Mouse (Mus musculus): ENCODE measurements around the gene Sugt1. TPM values are rescaled to one million over a fixed set of nuclear protein-coding genes. Genes with fewer than 3 reads are reported as not detected.

The Sugt1 gene
- polyA plus RNA-seq, 1 experiment from 2014 or later: 98.9 TPM

GRCm38 (mm10) chr14:79583526-79584245 is 3.8 kb upstream of the Sugt1 start:
- Histone ChIP-seq H3K9ac (no peak overlapping the region), H3K4me2 (no peak overlapping the region), H3K36me3 (peaks cover 16% of the 10 kb centered on the region), H3K27ac (ENCODE audit: poor library complexity, severe bottlenecking) (no peak overlapping the region), H3K27me3 (replicated peaks) (no peaks in the 10 kb centered on the region), H3K4me1 (replicated peaks) (peaks cover 8% of the 10 kb centered on the region), H3K9me3 (replicated peaks) (peaks cover 1% of the 10 kb centered on the region; the same call in 1 of the 2 replicates), H3K4me3 (no peak overlapping the region)
- no peak for ATAC-seq (ENCODE audit: insufficient number of reproducible peaks, low FRiP score)
- WGBS: 78% methylated on average over 5 of the region's 5 CpGs

- peaks cover 19% of the 10 kb centered on the region for H3K4me1 ChIP-seq (replicated peaks)
- no peaks in the 10 kb centered on the region for H3K27me3 ChIP-seq (replicated peaks)
- H3K36me3 ChIP-seq: peaks cover 12% of the 10 kb centered on the region; the same call in 1 of the 2 replicates
- peak overlapping the region; percentile 81 for H3K9ac ChIP-seq
- peak overlapping the region; percentile 81 for H3K4me2 ChIP-seq
- H3K27ac ChIP-seq (ENCODE audit: poor library complexity, severe bottlenecking): peak overlapping the region; percentile 93
- no peak for ATAC-seq (ENCODE audit: insufficient number of reproducible peaks, low FRiP score)
- H3K9me3 ChIP-seq (replicated peaks): no peaks in the 10 kb centered on the region
- H3K4me3 ChIP-seq: peak overlapping the region; percentile 62
- 34% methylated on average over 16 of the region's 16 CpGs for WGBS
These were observed 872 bp upstream of the Sugt1 start for GRCm38 (mm10) chr14:79586499-79587138.

- H3K27ac ChIP-seq (ENCODE audit: poor library complexity, severe bottlenecking): peak overlapping the region; percentile 93
- H3K9me3 ChIP-seq (replicated peaks): no peaks in the 10 kb centered on the region
- peaks cover 15% of the 10 kb centered on the region; the same call in 1 of the 2 replicates for H3K36me3 ChIP-seq
- H3K4me2 ChIP-seq: peak overlapping the region; percentile 81
- peak overlapping the region; percentile 81 for H3K9ac ChIP-seq
- peak overlapping the region; percentile 62 for H3K4me3 ChIP-seq
- 1% methylated on average over 9 of the region's 9 CpGs for WGBS
- no peak for ATAC-seq (ENCODE audit: insufficient number of reproducible peaks, low FRiP score)
- H3K4me1 ChIP-seq (replicated peaks): peaks cover 19% of the 10 kb centered on the region
- H3K27me3 ChIP-seq (replicated peaks): no peaks in the 10 kb centered on the region
These were observed 350 bp downstream of the Sugt1 start for GRCm38 (mm10) chr14:79587852-79588229.

- no peak for ATAC-seq (ENCODE audit: insufficient number of reproducible peaks, low FRiP score)
- no peaks in the 10 kb centered on the region for H3K27me3 ChIP-seq (replicated peaks)
- peaks cover 15% of the 10 kb centered on the region; the same call in 1 of the 2 replicates for H3K36me3 ChIP-seq
- H3K9ac ChIP-seq: peak overlapping the region; percentile 81; the same call in 1 of the 2 replicates
- H3K27ac ChIP-seq (ENCODE audit: poor library complexity, severe bottlenecking): no peak overlapping the region
- peak overlapping the region; percentile 81 for H3K4me2 ChIP-seq
- no peaks in the 10 kb centered on the region for H3K9me3 ChIP-seq (replicated peaks)
- peaks cover 19% of the 10 kb centered on the region for H3K4me1 ChIP-seq (replicated peaks)
- WGBS: 75% methylated on average over 9 of the region's 9 CpGs
- H3K4me3 ChIP-seq: peak overlapping the region; percentile 62
These were observed 1.1 kb downstream of the Sugt1 start for GRCm38 (mm10) chr14:79588534-79588951.

GRCm38 (mm10) chr14:79589401-79589800 is 1.9 kb downstream of the Sugt1 start:
- H3K4me1 ChIP-seq (replicated peaks): peaks cover 23% of the 10 kb centered on the region
- H3K9ac ChIP-seq: no peak overlapping the region
- H3K4me3 ChIP-seq: no peak overlapping the region
- no peaks in the 10 kb centered on the region for H3K27me3 ChIP-seq (replicated peaks)
- ATAC-seq (ENCODE audit: insufficient number of reproducible peaks, low FRiP score): no peak
- WGBS: 83% methylated on average over 6 of the region's 6 CpGs
- H3K27ac ChIP-seq (ENCODE audit: poor library complexity, severe bottlenecking): no peak overlapping the region
- peaks cover 20% of the 10 kb centered on the region; the same call in 1 of the 2 replicates for H3K36me3 ChIP-seq
- no peak overlapping the region; the same call in 1 of the 2 replicates for H3K4me2 ChIP-seq
- no peaks in the 10 kb centered on the region for H3K9me3 ChIP-seq (replicated peaks)

GRCm38 (mm10) chr14:79590916-79591315 is 3.4 kb downstream of the Sugt1 start:
- 95% methylated on average over 8 of the region's 8 CpGs for WGBS
- no peaks in the 10 kb centered on the region for H3K9me3 ChIP-seq (replicated peaks)
- no peak for ATAC-seq (ENCODE audit: insufficient number of reproducible peaks, low FRiP score)
- no peak overlapping the region for H3K4me2 ChIP-seq
- no peak overlapping the region for H3K27ac ChIP-seq (ENCODE audit: poor library complexity, severe bottlenecking)
- H3K27me3 ChIP-seq (replicated peaks): no peaks in the 10 kb centered on the region
- H3K9ac ChIP-seq: no peak overlapping the region
- H3K4me1 ChIP-seq (replicated peaks): peaks cover 23% of the 10 kb centered on the region
- peaks cover 27% of the 10 kb centered on the region for H3K36me3 ChIP-seq
- no peak overlapping the region for H3K4me3 ChIP-seq

GRCm38 (mm10) chr14:79591611-79592010 is 4.1 kb downstream of the Sugt1 start:
- Histone ChIP-seq H3K9ac (no peak overlapping the region), H3K4me3 (no peak overlapping the region), H3K27me3 (replicated peaks) (no peaks in the 10 kb centered on the region), H3K9me3 (replicated peaks) (no peaks in the 10 kb centered on the region), H3K27ac (ENCODE audit: poor library complexity, severe bottlenecking) (no peak overlapping the region), H3K4me2 (no peak overlapping the region), H3K36me3 (peaks cover 33% of the 10 kb centered on the region), H3K4me1 (replicated peaks) (peaks cover 20% of the 10 kb centered on the region)
- ATAC-seq (ENCODE audit: insufficient number of reproducible peaks, low FRiP score): no peak
- 91% methylated on average over 2 of the region's 2 CpGs for WGBS

- H3K9ac ChIP-seq: no peak overlapping the region
- H3K4me1 ChIP-seq (replicated peaks): peaks cover 11% of the 10 kb centered on the region
- no peak overlapping the region for H3K27ac ChIP-seq (ENCODE audit: poor library complexity, severe bottlenecking)
- H3K4me2 ChIP-seq: no peak overlapping the region
- 87% methylated on average over 5 of the region's 5 CpGs for WGBS
- no peaks in the 10 kb centered on the region for H3K9me3 ChIP-seq (replicated peaks)
- no peak overlapping the region for H3K4me3 ChIP-seq
- ATAC-seq (ENCODE audit: insufficient number of reproducible peaks, low FRiP score): no peak
- no peaks in the 10 kb centered on the region for H3K27me3 ChIP-seq (replicated peaks)
- peaks cover 49% of the 10 kb centered on the region for H3K36me3 ChIP-seq
These were observed 6.6 kb downstream of the Sugt1 start for GRCm38 (mm10) chr14:79594069-79594468.

- no peak overlapping the region for H3K4me2 ChIP-seq
- no peak overlapping the region for H3K27ac ChIP-seq (ENCODE audit: poor library complexity, severe bottlenecking)
- 68% methylated on average over 4 of the region's 4 CpGs for WGBS
- no peak overlapping the region for H3K9ac ChIP-seq
- peaks cover 65% of the 10 kb centered on the region for H3K36me3 ChIP-seq
- no peaks in the 10 kb centered on the region for H3K27me3 ChIP-seq (replicated peaks)
- 0 out of 2 replicates have a peak, but pooled peaks cover 4% of the 10 kb centered on the region for H3K4me1 ChIP-seq (replicated peaks)
- no peak overlapping the region for H3K4me3 ChIP-seq
- ATAC-seq (ENCODE audit: insufficient number of reproducible peaks, low FRiP score): 0 out of 2 replicates have a peak, but pooled peaks have one; percentile 15
- no peaks in the 10 kb centered on the region for H3K9me3 ChIP-seq (replicated peaks)
These were observed 9.1 kb downstream of the Sugt1 start for GRCm38 (mm10) chr14:79596602-79597001.

- ATAC-seq (ENCODE audit: insufficient number of reproducible peaks, low FRiP score): no peak
- H3K4me2 ChIP-seq: no peak overlapping the region
- H3K36me3 ChIP-seq: peaks cover 78% of the 10 kb centered on the region
- H3K4me1 ChIP-seq (replicated peaks): no peaks in the 10 kb centered on the region
- H3K4me3 ChIP-seq: no peak overlapping the region
- no peaks in the 10 kb centered on the region for H3K27me3 ChIP-seq (replicated peaks)
- H3K9me3 ChIP-seq (replicated peaks): no peaks in the 10 kb centered on the region
- WGBS: 91% methylated on average over 2 of the region's 2 CpGs
- H3K9ac ChIP-seq: no peak overlapping the region
- no peak overlapping the region for H3K27ac ChIP-seq (ENCODE audit: poor library complexity, severe bottlenecking)
These were observed 18.4 kb downstream of the Sugt1 start for GRCm38 (mm10) chr14:79605881-79606280.

- H3K27ac ChIP-seq (ENCODE audit: poor library complexity, severe bottlenecking): no peak overlapping the region
- WGBS: 91% methylated on average over 6 of the region's 6 CpGs
- H3K9me3 ChIP-seq (replicated peaks): no peaks in the 10 kb centered on the region
- no peak overlapping the region for H3K4me3 ChIP-seq
- no peak for ATAC-seq (ENCODE audit: insufficient number of reproducible peaks, low FRiP score)
- H3K4me1 ChIP-seq (replicated peaks): no peaks in the 10 kb centered on the region
- H3K27me3 ChIP-seq (replicated peaks): no peaks in the 10 kb centered on the region
- no peak overlapping the region for H3K4me2 ChIP-seq
- no peak overlapping the region for H3K9ac ChIP-seq
- H3K36me3 ChIP-seq: peaks cover 78% of the 10 kb centered on the region
These were observed 18.9 kb downstream of the Sugt1 start for GRCm38 (mm10) chr14:79606392-79606791.
